Mouse (Mus musculus) E14TG2a.4 (cell line): ENCODE data around the gene Capns2.

Experiments used
- CTCF ChIP-seq: conservative IDR thresholded peaks from 2 replicates; pipeline ENCODE4 v1.5.1; 2014; ENCODE audit warnings: low read length
- POU5F1 ChIP-seq: IDR thresholded peaks from 2 replicates; pipeline ENCODE4 v1.6.1; 2014; ENCODE audit warnings: low read length, borderline replicate concordance

- no peak for TF ChIP-seq CTCF
- TF ChIP-seq POU5F1 = no peak
These were observed 47.9 kb downstream of the Capns2 start for GRCm38 (mm10) chr8:92949071-92949470.
